Mouse (Mus musculus) adrenal gland, postnatal 14 days (tissue): ENCODE measurements at regions not wholly inside any gene's neighbourhood (a gene's known extent, or its start where the extent isn't known, plus 50 kb on each side); places are given as distances from the start of the nearest gene placed in this dataset.

Experiments
- DNase-seq: peaks from one replicate; pipeline ENCODE4 v3.0.0; 2021; ENCODE audit warnings: mixed read lengths

DNA sequence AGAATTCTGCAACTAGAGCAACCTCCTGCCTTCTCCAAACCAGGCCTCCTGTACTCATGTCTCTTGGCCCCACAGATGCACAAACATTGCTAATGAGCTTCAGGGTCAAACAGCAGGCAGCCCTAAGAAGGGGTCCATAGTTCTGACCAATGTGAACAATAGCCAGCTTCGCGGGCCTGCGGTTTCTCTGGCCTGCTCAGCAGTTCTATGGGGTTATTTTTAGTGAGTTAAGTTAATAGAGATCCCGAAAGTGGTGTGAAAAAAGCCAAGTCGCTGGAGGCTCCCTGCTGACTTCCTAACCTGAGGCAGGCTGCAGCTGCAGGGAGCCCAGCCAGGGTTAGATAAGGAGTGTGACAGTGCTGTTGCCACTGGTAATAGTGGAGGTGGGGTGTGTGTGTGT is 106.6 kb downstream of the Pdcd6ip start:
- DNase-seq: no peak

DNA sequence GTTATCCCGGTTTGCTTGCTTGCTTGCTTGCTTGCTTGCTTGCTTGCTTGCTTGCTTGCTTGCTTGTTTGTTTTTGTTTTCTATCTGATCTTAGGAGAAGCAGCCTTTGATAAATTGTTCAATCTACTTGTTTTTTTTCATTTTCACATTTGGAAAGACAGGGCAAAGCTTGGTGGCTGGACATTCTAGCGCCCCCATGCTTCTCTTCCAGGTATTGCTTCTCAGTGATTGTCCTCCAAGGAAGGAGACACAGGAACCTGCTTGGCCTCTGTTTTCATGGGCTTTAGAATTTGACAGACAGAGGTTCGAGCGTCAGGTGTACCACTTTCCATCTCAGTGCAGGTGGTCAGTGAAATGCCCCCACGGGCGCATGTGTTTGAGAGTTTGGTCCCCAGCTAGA is 120.8 kb downstream of the Pdcd6ip start:
- DNase-seq: peak; percentile 7

DNA sequence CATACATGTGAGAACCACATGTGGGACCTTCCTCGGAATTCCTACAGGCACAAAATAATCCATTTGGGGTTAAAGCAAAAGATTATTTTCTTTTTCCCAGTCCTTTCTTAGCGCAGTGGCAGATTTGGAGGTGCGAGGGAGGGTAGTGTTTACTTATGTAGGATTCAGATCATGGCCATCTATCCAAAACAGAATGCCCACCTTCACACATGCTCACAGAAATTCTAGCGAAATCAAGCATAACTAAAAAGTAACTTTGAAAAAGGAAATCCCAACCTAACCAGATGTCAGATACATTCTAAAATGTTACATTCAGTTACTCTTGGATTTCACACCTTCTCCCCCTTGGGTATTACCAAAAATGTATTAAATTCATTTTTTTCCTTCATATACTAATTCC is 121.6 kb downstream of the Pdcd6ip start:
- DNase-seq: no peak

DNA sequence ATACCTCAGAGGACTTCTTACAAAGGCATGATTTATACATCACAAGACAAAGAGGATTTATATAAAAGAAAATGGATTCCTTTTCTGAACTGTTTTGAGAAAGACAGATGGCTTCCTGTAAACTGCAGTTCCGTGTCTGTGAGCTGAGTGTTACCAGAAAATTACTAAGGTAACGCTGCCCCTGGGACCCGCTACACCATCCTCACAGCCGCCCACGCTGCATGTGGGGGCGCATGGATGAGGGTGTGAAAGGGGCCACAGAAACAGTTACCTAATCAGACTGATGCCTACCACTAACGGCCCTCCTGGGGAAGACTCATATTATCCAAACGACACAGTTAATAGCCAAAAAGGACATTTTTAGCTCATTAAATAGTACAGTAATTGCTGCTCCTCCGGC is 129.8 kb downstream of the Pdcd6ip start:
- DNase-seq: no peak

DNA sequence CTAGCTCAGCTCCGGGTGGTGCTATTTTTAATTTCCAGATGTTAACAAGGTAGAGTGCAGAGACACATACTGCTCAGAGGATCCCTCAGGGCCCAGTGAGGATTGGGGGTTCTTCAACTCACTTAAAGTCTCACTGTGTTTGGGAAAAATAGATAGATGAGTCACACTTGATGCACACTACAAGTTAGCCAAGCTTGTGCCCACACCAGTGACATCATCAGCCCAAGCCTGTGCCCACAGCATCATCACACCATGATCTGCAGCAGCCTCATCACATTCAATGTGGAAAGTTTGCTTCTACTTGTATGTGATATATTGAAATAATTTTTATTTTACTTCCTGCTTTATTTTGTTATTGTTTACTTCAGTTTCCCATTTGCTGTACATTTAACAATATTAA is 139.2 kb downstream of the Pdcd6ip start:
- DNase-seq: no peak

DNA sequence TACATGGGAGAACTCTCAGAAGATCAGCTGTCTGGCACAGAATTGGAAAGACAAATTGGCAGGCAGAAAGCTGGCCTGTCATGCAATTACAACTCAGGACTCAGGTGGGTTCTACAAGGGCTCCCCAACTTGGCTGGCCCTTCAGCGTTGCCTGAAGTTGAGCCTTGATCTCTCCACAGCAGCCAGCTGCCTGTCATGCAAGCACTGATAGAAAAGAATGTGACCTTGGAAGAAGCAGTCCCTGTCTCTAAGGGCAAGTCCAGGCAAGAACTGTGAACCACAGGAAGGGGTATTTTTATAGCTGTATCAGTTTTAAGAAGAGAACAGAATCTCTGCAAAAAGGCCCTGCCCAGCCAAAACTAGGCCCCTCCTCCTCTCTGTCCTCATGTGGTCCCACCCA is 140.4 kb downstream of the Pdcd6ip start:
- peak; percentile 6 for DNase-seq

DNA sequence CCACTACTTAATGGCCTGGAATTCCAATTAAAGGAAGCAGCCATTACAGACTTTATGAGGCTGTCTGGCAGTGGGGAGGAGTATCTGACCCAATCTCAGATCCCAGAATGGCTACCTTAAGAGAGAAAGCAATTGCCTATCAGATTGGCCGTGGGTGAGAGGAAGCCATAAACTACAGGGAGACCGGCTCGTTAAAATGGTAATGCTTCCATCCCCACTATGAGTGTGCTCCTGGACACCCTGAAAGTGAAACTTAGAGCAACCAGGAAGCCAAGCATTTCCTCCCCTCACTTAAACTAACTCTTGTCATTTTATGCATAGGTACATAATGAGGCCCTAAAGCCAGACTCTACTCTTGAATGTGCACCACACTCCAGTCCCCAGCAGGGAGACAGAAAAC is 141.4 kb downstream of the Pdcd6ip start:
- no peak for DNase-seq

DNA sequence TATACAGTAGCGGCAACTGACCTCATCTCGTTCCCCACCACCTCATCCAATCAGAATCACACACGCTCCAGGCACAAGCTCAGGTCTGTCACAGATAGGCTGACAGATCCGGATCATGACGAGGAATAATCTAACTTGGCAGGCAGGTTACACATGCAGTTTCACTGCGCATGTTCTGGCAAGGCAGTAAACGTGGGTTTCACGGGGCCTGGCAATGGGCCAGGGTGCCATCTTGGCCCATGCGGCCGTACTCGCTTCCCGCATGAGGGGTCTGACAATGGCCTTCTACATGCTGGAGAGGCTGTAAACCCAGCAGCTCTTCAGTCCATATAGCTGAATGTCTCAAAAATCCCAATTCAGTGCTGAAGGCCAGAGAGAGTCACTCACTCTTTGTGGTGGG is 154.1 kb downstream of the Pdcd6ip start:
- DNase-seq: no peak

DNA sequence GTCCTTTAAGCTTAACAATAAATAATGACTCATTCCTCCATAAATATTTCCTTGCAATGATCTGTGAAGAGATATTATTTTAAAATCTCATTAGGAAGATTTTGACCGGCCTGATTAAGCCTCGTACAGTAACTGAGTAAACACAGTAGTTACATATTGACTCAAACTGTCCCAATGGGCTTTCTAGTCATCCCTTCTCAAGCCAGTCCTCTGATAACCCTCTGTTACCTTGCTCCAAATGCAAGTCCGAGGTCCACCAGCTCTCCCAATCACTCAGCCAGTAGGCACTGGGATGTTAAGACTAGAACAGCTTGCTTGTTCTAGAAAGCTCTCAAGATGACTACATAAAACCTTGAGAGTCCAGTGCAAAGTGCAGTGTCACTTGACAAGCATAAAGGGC is 160.6 kb downstream of the Pdcd6ip start:
- DNase-seq: no peak

DNA sequence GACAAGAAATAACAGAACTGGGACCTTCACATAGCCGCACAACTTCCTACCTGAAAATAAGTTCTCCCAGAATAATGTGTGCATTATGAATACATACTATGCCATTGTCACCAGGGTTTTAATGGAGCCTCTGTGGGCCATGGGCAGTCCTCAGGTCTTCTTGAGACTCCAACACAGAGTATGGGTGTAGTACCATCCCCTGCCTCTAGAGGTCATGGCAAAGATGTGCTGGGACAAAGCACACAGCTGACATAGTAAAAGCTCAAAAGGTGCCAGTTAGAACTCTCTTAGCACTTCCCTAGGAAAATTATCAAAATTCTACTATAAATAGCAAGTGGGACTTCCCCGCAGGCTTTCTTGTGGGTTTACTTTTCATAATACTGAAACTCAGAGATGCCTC is 179.5 kb downstream of the Pdcd6ip start:
- peak; percentile 56 for DNase-seq

DNA sequence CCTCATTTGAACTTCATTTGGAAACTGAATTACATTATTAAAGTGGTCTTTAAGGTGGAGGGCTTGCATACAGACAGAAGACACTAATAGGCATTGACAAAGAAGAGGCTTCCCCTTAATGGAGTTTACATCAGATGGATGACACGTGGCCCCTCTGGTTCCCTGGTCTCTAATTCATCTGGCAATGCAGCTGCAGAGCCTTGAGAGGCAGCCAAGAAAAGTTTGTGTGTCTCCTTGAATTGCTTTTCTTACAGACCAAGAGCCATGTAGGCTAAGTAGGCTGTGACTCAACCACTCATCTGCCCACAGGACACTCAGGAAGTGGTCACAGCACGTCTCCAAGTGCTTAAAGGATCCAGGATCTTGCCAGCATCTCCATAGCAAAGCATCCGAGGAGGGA is 183.8 kb downstream of the Pdcd6ip start:
- DNase-seq: no peak

DNA sequence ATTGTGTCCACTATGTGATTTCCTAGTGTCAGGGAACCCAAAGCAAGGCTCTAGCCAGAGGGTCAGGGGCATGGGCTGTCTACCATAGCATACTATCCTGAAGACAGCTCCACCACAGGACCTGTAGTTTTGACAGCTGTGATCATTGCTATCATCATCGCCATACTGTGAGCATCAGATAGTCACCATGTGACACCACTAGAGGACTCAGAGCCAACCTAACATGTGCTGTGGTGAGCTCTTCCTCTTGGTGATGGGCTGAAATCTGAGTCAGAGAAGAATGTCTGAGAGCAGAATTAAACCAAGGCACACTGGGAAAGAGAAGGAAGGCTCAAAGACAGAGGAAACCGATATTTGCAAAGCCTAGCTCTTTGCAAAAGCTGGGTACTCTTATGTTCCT is 184.9 kb downstream of the Pdcd6ip start:
- DNase-seq: no peak

DNA sequence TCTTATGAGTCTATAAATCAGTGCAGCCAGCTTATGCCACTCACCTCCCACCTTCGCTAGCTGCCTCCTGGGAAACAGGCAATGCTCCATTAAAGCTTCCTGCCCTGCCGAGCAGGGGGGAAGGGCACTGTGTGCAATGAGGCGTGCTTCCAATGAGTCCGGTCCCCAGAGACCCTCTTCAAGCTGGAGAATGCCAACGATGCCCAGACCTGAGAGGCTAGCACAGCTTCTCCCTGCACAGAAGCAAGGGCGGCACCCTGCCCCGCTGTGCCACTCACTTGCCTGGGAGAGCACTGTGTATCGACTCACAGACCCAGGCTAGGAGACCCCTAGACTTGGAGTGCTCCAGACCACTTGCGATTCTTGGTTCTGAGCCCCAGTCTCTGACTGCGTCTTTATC is 188.3 kb downstream of the Pdcd6ip start:
- peak; percentile 14 for DNase-seq

DNA sequence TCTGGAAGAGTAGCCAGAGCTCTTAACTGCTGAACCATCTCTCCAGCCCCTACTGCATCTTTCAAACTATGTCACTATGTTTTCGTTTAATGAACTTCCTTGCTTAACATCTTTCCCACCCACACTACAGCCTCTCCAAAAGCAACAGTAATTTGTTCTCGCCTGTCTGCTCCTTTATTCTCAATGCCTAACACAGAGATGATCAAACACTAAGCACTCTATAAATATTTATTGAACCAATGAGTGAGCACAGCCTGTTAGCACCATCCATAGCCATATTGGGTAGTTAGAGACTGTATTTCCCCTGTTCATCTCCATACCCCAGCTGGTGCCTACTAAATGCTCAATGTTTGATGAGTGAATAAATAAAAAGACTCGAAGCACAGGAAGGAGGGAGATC is 189.6 kb downstream of the Pdcd6ip start:
- no peak for DNase-seq

DNA sequence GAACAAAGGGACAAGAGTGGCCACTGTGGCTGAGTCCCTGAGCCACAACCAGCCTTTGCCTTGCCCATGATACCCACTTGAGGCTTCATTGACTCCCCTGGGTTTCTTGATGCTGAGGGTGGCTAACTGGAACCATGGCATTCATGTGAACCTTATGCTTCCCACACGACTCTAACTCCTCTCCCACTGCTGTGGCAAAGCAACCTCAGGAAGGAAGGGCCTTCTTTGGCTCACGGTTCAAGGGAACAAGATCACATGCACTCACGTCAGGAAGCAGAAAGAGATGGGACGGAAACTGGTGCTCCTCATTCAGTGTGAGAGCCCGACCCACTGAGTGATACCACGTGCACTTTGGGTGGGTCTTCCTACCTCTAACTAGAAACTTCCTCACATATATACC is 190.3 kb downstream of the Pdcd6ip start:
- no peak for DNase-seq

DNA sequence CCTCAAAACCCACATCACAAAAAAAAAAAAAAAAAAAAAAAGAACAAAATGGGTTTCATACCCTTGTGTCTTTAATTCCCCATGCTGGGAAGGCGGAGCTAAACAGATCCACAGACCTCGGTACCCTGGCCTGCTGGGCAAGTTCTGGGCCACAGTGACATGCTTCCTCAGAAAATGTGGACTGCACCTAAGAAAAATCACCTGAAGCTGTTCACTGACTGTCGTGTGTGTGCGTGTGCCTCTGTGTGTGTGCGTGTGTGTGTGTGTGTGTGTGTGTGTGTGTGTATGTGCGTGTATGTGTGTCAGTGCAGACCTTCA is 192.4 kb downstream of the Pdcd6ip start:
- DNase-seq: no peak

DNA sequence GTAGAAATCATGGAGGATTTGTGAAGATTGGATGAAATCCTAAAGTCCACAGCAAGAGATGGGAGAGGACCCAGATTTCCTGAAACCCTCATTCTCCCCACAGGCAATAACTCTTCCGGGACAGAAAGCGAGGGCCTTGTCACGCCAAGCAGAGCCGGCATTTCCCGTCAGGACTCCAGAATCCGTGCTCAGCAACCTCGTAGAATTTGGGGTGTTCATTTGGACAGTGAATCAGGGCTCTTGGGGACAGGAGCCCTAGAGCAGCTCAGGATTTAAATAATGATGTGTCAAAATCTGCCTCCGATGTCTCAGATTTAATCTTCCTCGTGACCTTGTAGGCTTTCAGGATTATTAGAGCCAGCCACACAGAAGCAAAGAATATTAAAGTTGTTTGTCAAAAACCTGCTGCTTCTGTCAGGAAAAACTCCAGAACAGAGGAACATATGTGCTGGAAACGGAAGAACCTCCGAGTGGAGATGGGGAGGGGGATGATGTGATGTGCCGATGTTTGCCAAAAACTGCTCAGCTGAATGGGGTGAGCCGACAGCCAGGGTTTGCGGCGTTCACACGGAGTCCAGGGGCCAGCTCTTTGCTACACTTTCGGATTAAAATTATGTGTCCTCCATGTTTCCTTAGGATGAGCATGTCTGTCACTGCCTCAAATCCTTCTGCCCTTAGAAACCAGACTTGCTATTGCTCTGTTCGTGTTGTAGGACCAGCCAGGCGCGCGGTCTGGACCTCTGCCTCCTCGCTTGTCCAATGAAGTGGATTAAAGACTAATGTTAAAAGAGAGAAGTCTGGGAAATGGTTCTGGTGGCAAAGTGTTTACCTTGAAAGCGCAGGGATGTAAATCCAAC is 193.0 kb downstream of the Pdcd6ip start:
- DNase-seq: no peak

DNA sequence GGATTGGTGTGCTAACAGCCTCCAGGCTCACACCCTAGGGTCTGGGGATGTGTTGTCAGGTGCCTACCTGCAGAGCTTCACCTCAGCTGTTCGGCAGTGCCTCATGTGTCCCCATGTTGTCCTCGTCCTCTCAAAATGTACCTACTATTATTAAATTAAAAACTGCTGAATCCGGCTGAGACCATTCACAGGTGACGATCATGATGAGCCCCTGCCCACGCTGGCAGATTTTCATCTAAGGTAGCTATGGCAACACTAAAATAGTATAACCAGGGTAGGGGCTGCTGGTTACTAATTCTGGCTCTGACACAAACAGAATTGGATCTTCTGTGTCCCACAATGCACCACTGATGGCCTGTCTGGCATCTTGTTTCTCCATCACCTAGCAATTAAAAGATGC is 196.8 kb downstream of the Pdcd6ip start:
- no peak for DNase-seq

DNA sequence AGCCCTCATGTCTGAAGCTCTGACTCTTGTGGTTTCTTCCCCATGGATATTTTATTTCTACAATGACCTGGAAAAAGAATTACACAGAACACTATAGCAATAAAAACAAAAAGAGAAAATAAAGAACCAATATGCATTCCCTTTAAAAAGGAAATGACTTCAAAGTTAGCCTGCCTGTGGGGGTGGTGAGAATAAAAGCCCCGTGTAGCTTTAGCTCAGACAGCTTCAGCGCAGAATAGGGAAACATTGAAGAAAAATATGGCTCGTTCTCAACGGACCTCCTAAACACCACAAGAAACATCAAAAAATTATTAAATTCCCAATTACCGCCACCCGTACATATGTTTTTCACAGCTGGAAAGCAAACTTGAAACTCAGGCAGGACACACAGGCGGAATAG is 198.7 kb downstream of the Pdcd6ip start:
- no peak for DNase-seq

DNA sequence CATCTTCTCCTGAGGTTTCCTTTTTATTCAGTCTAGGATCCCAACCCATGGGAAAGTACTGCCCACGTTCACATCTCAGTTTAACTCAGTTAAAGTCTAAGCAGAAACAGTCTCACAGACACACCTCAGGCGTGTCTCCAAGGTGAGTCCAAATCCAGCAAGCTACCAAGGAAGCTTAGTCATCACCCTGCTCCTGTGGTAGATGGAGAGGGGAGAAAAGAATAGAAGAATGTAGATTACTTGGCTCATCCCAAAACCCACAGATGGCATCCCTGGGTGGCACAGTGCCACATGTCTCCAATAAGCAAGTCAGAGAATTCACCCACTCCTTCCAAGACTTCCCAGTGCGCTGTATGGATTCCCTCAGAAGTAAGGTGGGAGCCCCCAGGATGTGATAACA is 199.2 kb downstream of the Pdcd6ip start:
- DNase-seq: no peak

DNA sequence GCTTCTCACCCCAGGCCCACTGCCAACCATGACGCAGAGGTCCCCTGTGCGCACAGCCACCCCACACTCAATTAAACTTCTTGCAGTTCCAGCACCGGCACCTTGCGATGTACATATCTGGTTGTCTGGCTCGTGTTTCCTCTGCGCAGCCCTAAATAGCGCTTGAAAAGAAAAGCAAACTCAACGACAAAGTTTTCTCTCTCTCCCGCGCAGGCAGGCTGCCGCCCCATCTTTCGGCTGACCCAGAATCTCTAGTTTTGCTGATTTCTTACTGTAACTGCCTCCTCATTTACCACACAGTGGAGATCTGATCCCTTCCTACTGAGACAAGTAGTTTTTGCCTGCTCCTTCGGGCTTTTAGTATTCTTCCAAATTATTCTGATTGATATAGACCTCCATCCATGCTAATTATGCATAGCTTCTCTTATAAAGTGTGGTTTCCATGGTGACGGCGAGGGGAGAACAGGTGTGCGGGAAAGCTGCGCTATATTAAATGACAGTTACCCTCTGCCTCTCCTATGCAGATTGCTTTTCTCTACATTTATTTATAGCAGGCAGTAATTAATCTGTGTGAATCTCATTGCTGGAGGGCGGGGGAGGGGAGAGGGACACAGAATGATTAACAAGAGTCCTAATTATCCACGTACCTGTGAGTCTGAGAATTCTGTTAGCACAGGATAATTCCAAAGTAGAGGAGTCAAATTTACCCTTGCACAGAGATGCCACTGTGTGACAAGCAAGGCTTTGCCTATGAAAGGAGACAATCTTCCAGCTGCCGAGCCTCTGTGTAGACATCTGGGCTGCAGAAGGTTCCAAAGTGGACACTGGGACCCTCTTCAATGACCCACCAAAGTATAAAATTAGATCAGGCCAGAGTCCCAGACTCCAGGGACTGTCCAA is 200.2 kb downstream of the Pdcd6ip start:
- DNase-seq: no peak

DNA sequence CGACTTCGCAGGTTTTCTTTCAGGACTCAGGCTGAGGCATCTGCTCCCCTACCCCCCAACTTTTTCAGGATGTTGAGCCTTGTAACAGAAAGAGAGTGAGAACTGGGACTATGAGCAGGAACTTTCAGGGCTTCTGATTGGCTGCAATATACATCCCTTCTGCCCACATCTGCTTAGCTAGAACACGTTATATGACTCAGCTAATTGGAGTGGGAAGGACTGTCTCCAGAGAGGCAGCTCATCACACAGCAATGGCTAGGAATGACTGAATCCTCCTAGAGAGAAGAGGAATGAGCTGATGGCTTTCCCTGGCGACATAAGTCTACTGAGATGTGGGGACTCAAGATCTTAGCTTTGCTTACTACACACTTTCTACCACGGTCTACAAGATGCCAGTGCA is 208.8 kb downstream of the Pdcd6ip start:
- no peak for DNase-seq

DNA sequence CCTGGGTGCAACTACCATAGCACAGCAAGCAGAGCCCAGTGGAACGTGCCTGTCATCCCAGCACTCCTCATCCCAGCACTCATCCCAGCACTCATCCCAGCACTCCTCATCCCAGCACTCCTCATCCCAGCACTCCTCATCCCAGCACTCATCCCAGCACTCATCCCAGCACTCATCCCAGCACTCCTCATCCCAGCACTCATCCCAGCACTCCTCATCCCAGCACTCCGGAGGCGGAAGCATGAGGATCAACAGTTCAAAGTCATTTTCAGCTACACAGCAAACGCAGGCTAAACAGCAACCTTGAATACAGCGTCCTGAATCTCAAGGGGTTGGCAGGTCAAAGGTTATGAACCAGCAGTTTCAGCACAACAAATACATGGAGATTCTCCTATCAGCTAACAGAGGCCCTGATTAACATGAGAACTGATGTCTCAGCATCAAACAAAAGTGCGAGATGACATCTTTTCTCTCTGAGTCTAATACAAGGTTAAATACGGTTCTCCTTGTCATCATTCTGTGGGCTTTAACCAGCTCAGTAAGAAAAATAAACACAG is 211.8 kb downstream of the Pdcd6ip start:
- no peak for DNase-seq

DNA sequence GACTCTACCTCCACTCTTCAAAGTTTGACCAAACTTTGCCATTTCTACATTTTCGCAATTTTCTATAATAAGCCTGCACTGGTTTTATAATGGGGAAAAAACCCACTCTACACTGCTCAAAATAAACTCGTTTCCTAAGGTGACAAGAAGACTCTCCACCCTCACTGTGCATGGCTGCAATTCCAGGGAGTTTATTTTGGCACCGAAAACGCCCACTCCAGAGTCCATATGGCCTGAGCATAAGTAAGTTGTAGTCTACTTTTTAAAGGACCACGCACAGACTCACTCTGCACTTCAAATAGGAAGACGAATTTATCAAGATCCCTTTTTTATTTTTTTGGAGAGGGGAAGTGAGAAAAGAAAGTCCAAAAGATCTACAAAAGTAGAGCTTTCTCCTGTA is 219.4 kb downstream of the Pdcd6ip start:
- DNase-seq: no peak
